Mouse (Mus musculus): ENCODE measurements around the gene Mapk8.
"Not testable (repeated sequence)": the region's sequence is repeated elsewhere in the genome, so short reads cannot be mapped to it uniquely, and the experiment has no call there.

Gene Mapk8

GRCm38 (mm10) chr14:33447027-33447569 lies at the start of gene Mapk8:
Mapk8 (minus strand) TSS chr14:33447158.
- peak; percentile 85 for DNase-seq (ENCODE audit: low read depth, low spot score)

GRCm38 (mm10) chr14:33495226-33495625 lies 48.3 kb upstream of the Mapk8 start:
- no peak for DNase-seq (ENCODE audit: low read depth, low spot score)

- no peak for DNase-seq (ENCODE audit: low read depth, low spot score)
Measured at GRCm38 (mm10) chr14:33487805-33488550, 41.0 kb upstream of the Mapk8 start.

GRCm38 (mm10) chr14:33481991-33482390 lies 35.0 kb upstream of the Mapk8 start:
- no peak for DNase-seq (ENCODE audit: low read depth, low spot score)

- DNase-seq (ENCODE audit: low read depth, low spot score): no peak
Measured at GRCm38 (mm10) chr14:33476094-33476760, 29.3 kb upstream of the Mapk8 start.

GRCm38 (mm10) chr14:33474461-33474860 lies 27.5 kb upstream of the Mapk8 start:
- no peak for DNase-seq (ENCODE audit: low read depth, low spot score)

GRCm38 (mm10) chr14:33471331-33471730 lies 24.4 kb upstream of the Mapk8 start, which contains the start of gene Frmpd2:
Frmpd2 (plus strand) TSS chr14:33471696.
- DNase-seq (ENCODE audit: low read depth, low spot score): no peak

GRCm38 (mm10) chr14:33467766-33468165 lies 20.8 kb upstream of the Mapk8 start:
- no peak for DNase-seq (ENCODE audit: low read depth, low spot score)

GRCm38 (mm10) chr14:33463658-33464057 lies 16.7 kb upstream of the Mapk8 start:
- DNase-seq (ENCODE audit: low read depth, low spot score): no peak

GRCm38 (mm10) chr14:33450331-33450730 lies 3.4 kb upstream of the Mapk8 start:
- DNase-seq (ENCODE audit: low read depth, low spot score): no peak

GRCm38 (mm10) chr14:33449296-33449840 lies 2.4 kb upstream of the Mapk8 start:
- DNase-seq (ENCODE audit: low read depth, low spot score): no peak

- DNase-seq (ENCODE audit: low read depth, low spot score): no peak
Measured at GRCm38 (mm10) chr14:33448276-33448675, 1.3 kb upstream of the Mapk8 start.

- DNase-seq (ENCODE audit: low read depth, low spot score): peak; percentile 29
Measured at GRCm38 (mm10) chr14:33446561-33447023, 366 bp downstream of the Mapk8 start.

GRCm38 (mm10) chr14:33445962-33446361 lies 996 bp downstream of the Mapk8 start:
- no peak for DNase-seq (ENCODE audit: low read depth, low spot score)

- DNase-seq (ENCODE audit: low read depth, low spot score): no peak
Measured at GRCm38 (mm10) chr14:33443780-33444179, 3.2 kb downstream of the Mapk8 start.

GRCm38 (mm10) chr14:33432485-33432884 lies 14.5 kb downstream of the Mapk8 start:
- DNase-seq (ENCODE audit: low read depth, low spot score): not testable (repeated sequence)

GRCm38 (mm10) chr14:33424124-33424523 lies 22.8 kb downstream of the Mapk8 start:
- no peak for DNase-seq (ENCODE audit: low read depth, low spot score)

- DNase-seq (ENCODE audit: low read depth, low spot score): no peak
Measured at GRCm38 (mm10) chr14:33423003-33423402, 24.0 kb downstream of the Mapk8 start.

- DNase-seq (ENCODE audit: low read depth, low spot score): no peak
Measured at GRCm38 (mm10) chr14:33418311-33418909, 28.5 kb downstream of the Mapk8 start.

- no peak for DNase-seq (ENCODE audit: low read depth, low spot score)
Measured at GRCm38 (mm10) chr14:33415746-33416145, 31.2 kb downstream of the Mapk8 start.

- DNase-seq (ENCODE audit: low read depth, low spot score): peak; percentile 59
Measured at GRCm38 (mm10) chr14:33402331-33402730, 44.6 kb downstream of the Mapk8 start.

GRCm38 (mm10) chr14:33400019-33400418 lies 46.9 kb downstream of the Mapk8 start:
- no peak for DNase-seq (ENCODE audit: low read depth, low spot score)

Measured in R1 (cell line).